Mouse (Mus musculus) limb, embryonic 10.5 days (tissue): ENCODE data around the gene Far2. TPM values are rescaled to one million over a fixed set of nuclear protein-coding genes. Genes with fewer than 3 reads are reported as not detected.

Source experiments
- DNase-seq: peaks from one replicate; pipeline ENCODE4 v3.0.0-alpha.2; 2017; ENCODE audit warnings: low spot score
- H3K27ac ChIP-seq: fragments of 300-500 bp; sonication (generic); 2 replicates; pipeline ENCODE4 v1.5.1; 2016; ENCODE audit warnings: mild to moderate bottlenecking
- H3K27me3 ChIP-seq: fragments of 300-500 bp; sonication (generic); 2 replicates; pipeline ENCODE4 v1.6.1; 2016; ENCODE audit warnings: low read depth, mild to moderate bottlenecking; ENCODE audit not compliant: poor library complexity, severe bottlenecking
- H3K36me3 ChIP-seq: fragments of 300-500 bp; sonication (generic); 2 replicates; pipeline ENCODE4 v1.6.1; 2016; ENCODE audit warnings: mild to moderate bottlenecking, moderate library complexity
- H3K4me1 ChIP-seq: fragments of 300-500 bp; sonication (generic); 2 replicates; pipeline ENCODE4 v1.6.1; 2016
- H3K4me3 ChIP-seq: fragments of 300-500 bp; sonication (generic); 2 replicates; pipeline ENCODE4 v1.5.1; 2016; ENCODE audit warnings: mild to moderate bottlenecking, moderate library complexity
- H3K9me3 ChIP-seq: fragments of 300-500 bp; sonication (generic); replicated peaks from 2 replicates; pipeline ENCODE4 v1.6.1; 2016; ENCODE audit warnings: mild to moderate bottlenecking
- WGBS: fragments of 180-500 bp; shearing (Covaris S2); methylation state at CpG from one replicate; pipeline ENCODE4 v1.1.7; 2016; 5-methylcytosine and 5-hydroxymethylcytosine counted together
- polyA plus RNA-seq: library from polyadenylated mRNA; unstranded; fragments of >200 nt; fragmentation: Nextera tagmentation; extraction: Ambion mirVana; gene quantifications from 2 replicates; pipeline ENCODE4 v1.2.1, GENCODE M21; 2016

Gene Far2
- 1.3 and 1.6 TPM in 2 replicates for polyA plus RNA-seq

DNA sequence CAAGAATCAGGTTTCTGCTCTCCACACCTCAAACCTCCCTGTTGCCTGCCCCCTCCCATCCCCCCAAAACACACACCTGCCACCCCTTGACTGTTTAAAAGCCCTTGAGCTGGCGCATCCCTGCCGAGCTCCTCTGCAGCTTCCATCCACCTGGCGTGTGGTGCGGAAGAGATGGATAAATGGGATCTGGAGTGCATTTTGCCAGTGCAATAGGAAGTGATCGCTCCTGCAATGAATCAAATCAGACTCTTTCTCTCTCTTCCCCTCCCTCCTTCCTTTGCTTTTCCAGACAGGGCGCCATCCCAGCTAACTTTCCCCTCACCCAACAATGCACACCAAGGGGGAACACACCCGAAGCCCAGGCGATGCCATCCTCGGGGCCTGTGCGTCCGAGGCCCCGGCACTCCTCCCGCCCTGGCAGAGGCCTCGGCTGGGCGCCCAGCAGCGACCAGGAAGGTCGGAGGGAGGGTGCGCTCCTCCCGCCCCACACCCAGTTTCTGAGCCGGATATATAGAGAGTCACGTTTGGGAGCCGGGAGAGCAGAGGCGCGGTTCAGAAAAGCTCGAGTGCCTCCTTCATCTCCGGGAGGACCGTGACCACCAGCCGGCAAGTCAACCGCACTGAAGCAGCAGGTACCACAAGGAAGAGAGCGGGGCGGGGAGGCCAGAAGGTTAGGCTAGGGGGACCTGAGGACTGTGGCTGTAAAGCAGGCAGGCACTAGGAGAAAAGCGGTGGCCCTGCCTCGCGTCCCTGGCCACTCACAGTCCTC is at the start of gene Far2:
Gene Far2 (plus strand): TSS at position 379 of the 769 bp plus-strand sequence.
- H3K9me3 ChIP-seq = no peaks in the 10 kb centered on the region
- peaks cover 9% of the 10 kb centered on the region for H3K4me1 ChIP-seq
- H3K4me3 ChIP-seq = peak within 1 kb of the TSS; percentile 49
- WGBS = 3% methylated on average over 34 of the region's 34 CpGs
- H3K36me3 ChIP-seq = no peaks in the 10 kb centered on the region
- H3K27me3 ChIP-seq = peaks cover 35% of the 10 kb centered on the region
- DNase-seq = peak; percentile 37
- H3K27ac ChIP-seq = no peak within 1 kb of the TSS

DNA sequence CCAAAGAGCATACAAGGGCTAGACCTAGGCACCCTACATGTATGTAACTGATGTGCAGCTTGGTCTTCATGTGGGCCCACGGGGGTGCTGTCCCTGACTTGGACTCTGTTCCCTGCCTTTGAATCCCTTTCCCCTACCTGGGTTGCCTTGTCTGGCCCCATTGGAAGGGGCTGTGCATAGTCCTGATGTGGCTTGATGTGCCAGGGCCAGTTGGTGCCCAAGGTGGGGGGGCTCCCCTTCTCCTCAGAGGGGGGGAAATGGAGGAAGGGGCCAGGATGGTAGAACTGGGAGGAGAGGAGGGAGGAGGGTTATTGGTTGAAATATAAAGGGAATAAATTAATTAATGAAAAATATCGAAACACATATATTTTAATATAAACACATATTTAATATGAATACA is 46.6 kb upstream of the Far2 start:
- WGBS = 90% methylated on average over 2 of the region's 2 CpGs
- no peak for DNase-seq
- Histone ChIP-seq H3K4me3 (no peak overlapping the region), H3K9me3 (no peaks in the 10 kb centered on the region), H3K27me3 (no peaks in the 10 kb centered on the region), H3K36me3 (no peaks in the 10 kb centered on the region), H3K27ac (no peak overlapping the region), H3K4me1 (no peaks in the 10 kb centered on the region)

DNA sequence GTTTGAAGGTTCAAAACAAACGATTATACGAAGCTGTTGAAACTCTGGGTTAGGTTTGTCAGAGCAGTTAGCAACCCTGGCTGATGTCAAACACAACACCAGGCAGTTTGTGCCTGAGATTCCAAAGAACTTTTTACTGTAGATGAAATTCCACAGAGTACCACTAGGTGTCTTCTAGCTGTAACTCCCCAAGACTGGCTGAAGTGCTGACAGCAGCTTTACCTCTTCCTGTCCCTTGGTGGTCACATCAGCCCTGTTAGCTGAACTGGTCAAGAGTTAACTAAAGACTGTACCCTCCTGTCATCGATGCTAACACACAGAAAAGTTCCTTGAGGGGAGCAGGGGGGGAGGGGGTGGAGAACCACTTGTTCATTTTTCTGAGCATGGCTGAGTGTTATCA is 46.0 kb upstream of the Far2 start:
- DNase-seq = no peak

DNA sequence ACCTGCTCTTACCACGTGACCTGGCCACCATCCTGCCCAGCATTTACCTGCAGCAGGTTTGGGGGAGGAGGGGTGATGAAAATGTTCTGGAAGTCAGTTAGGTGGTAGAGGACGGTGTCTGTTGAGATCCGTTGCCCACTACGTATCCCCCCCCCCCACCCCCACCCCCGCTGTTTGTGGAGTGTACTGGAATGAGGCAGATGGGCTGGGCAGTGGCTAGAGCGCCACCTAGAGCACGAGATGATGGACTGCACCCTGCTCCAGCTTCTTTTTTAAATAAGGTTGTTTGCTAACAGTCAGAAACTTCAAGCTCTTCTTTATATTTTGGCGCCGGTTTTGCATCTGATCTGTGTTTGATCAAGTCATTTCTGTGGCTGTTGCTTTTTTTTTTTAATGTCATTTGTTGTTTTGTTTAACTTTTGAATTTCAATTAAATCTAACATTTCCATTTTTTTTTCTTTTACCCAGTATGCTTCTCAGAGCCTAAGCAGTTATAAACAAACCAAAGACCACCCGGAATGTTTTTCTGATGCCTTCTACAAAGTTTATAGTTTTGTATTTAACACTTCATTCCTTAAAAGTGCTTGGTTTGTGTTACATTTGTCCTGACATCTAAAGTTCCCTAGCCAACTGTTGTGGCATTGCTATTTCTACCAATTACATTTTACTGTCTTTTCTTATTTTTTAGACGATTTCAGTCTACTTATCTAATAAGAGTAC is 40.8 kb upstream of the Far2 start:
- WGBS = 67% methylated on average over 11 of the region's 11 CpGs
- no peak for DNase-seq

More for the DNA sequence above, 46.0 kb upstream of the Far2 start:
- WGBS = 46% methylated on average over 3 of the region's 3 CpGs
- Histone ChIP-seq H3K27ac (no peak overlapping the region), H3K36me3 (no peaks in the 10 kb centered on the region), H3K9me3 (no peaks in the 10 kb centered on the region), H3K4me1 (no peaks in the 10 kb centered on the region), H3K27me3 (no peaks in the 10 kb centered on the region), H3K4me3 (no peak overlapping the region)

DNA sequence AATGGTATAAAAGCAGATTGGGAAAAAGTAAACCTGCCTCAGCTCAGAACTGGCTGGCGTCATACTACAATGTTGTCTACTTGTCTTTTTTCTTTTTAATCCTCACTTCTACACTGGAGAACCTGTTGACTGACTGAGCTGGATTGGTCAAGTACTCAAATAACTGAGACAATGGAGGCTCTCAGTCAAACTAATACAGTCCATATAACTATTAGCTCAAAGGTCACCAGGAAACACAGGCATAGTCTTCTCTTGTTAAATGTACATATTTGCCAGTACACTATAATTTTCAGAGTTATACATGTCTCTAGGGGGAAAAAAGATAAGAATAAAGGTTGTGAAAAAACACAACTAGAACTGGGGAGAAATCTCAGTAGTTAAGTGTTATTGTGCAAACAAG is 6.3 kb upstream of the Far2 start:
- Histone ChIP-seq H3K36me3 (no peaks in the 10 kb centered on the region), H3K4me3 (no peak overlapping the region), H3K4me1 (no peaks in the 10 kb centered on the region), H3K27ac (no peak overlapping the region), H3K27me3 (0 out of 2 replicates have a peak, but pooled peaks cover 5% of the 10 kb centered on the region), H3K9me3 (no peaks in the 10 kb centered on the region)
- DNase-seq = no peak
- WGBS = 97% methylated on average over 1 of the region's 1 CpGs

More for the DNA sequence above, 40.8 kb upstream of the Far2 start:
- Histone ChIP-seq H3K4me1 (no peaks in the 10 kb centered on the region), H3K9me3 (no peaks in the 10 kb centered on the region), H3K36me3 (no peaks in the 10 kb centered on the region), H3K27ac (no peak overlapping the region), H3K4me3 (no peak overlapping the region), H3K27me3 (no peaks in the 10 kb centered on the region)

DNA sequence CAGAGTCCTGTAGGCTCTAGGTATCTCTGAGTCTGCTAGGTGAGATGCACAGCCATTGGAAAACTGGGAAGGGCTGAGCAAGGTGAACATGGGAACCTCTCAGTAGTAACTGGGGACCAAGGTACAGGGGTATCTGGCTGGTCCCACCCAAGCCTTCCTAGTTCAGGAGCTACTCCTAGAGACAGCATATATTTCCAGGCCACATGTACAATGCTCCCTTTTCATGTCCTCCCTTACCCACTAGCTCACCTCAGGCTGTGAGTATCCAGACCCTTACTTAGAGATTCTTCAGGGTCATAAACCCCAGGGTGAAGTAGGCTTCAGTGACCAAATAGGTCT is 560 bp downstream of the Far2 start:
- Histone ChIP-seq H3K4me3 (peak overlapping the region; percentile 49), H3K36me3 (no peaks in the 10 kb centered on the region), H3K27ac (no peak overlapping the region), H3K4me1 (peaks cover 9% of the 10 kb centered on the region), H3K9me3 (no peaks in the 10 kb centered on the region), H3K27me3 (peaks cover 35% of the 10 kb centered on the region)
- no peak for DNase-seq

DNA sequence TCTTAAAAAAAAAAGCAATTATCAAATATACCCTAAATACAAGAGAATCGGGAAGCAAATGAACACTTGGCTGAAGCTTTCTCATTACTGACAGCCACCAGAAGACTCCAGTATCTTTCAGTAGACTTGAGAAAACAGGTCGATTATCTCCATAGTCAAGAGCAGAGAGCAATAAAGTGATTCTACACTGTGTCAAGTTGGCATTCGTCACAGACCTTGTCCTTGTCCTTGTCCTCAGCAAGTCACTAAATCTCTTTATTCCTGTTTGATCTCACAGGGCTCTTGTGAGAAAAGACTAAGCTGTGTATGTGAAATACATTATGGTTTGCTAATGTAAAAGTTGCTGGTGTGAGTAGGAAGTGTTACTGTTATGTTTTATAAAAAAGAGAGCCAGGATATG is 16.1 kb downstream of the Far2 start:
- Histone ChIP-seq H3K4me1 (no peaks in the 10 kb centered on the region), H3K9me3 (no peaks in the 10 kb centered on the region), H3K4me3 (no peak overlapping the region), H3K27ac (no peak overlapping the region), H3K36me3 (no peaks in the 10 kb centered on the region), H3K27me3 (no peaks in the 10 kb centered on the region)
- WGBS = 92% methylated on average over 3 of the region's 3 CpGs
- no peak for DNase-seq

DNA sequence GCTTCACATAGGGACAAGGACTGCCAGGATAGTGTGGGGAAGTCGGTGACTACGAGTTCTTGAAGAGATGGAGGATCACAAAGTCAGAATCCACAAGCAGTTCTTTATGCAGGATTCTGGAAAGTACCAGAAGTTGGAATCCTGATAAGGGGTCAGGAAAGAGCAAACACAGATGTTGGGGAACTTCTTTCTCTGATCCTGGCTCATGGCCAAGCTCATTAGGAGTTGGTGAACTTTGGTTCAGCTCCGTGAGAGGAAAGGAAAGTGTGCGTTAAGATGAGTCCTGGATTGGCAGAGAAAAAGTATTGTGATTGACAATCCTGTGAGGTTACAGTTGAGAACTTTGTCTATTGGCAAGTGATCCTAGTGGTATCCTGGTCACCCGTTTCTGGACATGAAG is 19.2 kb downstream of the Far2 start:
- no peak for DNase-seq
- H3K27me3 ChIP-seq = no peaks in the 10 kb centered on the region
- H3K4me1 ChIP-seq = no peaks in the 10 kb centered on the region
- 92% methylated on average over 5 of the region's 5 CpGs for WGBS
- no peak overlapping the region for H3K27ac ChIP-seq
- H3K4me3 ChIP-seq = no peak overlapping the region
- no peaks in the 10 kb centered on the region for H3K36me3 ChIP-seq
- no peaks in the 10 kb centered on the region for H3K9me3 ChIP-seq

DNA sequence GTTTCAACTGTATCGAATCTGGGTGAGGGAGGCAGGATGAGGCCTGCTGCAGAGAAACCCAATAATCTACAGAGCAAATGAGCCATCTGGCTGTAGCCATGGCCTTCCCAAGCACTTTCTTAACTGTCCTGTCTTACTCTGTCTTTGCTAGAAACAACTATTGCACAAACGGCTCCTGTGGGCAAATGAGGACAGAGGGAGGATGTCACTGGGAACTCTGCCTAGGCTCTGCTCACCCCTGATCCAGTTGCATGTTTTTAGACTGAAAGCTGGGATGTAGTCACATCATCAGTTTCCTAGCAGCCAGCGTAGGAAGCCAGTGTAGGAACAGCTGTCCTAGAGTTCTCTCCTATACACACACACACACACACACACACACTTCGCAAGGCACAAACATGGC is 21.7 kb downstream of the Far2 start:
- Histone ChIP-seq H3K4me1 (no peaks in the 10 kb centered on the region), H3K27ac (no peak overlapping the region), H3K36me3 (no peaks in the 10 kb centered on the region), H3K4me3 (no peak overlapping the region), H3K27me3 (no peaks in the 10 kb centered on the region), H3K9me3 (no peaks in the 10 kb centered on the region)
- no peak for DNase-seq
- WGBS = 92% methylated on average over 4 of the region's 4 CpGs

DNA sequence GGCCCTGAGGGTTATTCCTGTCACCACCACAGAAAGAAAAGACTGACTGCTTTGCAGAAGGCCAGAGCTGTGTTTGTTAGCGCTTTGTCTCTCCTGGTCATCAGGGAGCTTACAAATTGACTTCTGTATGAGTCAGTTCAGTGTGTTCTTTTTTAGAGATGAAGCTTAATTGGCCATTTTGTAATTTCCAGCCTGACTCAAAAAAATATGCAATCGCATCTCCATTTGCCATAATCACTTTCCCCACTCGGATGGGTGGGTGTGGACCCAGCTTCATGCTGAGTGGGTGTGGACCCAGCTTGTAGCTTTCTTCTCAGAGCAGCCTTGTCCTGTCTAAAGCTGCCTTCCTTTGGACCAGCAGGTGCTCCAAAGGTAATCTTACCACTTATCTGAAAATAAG is 26.5 kb downstream of the Far2 start:
- Histone ChIP-seq H3K4me1 (no peaks in the 10 kb centered on the region), H3K9me3 (no peaks in the 10 kb centered on the region), H3K36me3 (no peaks in the 10 kb centered on the region), H3K27ac (no peak overlapping the region), H3K27me3 (no peaks in the 10 kb centered on the region), H3K4me3 (no peak overlapping the region)
- DNase-seq = no peak
- 85% methylated on average over 3 of the region's 3 CpGs for WGBS

DNA sequence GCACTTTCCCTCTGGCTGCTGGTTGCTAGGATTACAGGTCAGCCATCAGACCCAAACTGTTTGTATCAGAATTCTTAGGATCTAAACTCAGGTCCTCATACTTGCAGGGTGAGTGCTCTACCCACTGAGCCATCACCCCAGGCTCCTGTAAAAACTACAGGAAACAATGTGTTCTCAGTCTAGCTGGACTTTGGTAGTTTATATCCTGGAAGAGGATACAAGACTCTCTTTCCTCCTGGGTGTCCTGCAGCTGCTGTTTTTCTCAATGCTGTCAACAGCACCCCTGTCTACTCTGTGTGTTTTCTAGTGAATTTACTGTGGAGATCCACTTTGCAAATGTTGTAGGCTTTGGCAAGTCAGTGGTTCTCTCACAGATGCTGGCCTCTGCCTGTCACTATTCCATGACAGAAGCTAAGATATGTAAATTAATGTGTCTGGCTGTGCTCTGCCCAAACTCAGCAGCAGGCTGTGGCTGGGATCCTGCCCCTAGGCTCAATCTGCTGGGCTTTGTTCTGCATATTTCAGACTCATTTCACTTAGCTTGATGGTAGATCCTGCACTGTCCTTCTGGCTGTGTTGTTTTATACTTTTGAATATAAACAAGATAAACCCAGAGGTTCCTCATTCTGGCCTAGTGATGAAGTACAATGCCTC is 27.3 kb downstream of the Far2 start:
- Histone ChIP-seq H3K9me3 (no peaks in the 10 kb centered on the region), H3K27ac (no peak overlapping the region), H3K36me3 (no peaks in the 10 kb centered on the region), H3K4me3 (no peak overlapping the region), H3K27me3 (no peaks in the 10 kb centered on the region), H3K4me1 (no peaks in the 10 kb centered on the region)
- DNase-seq = no peak

DNA sequence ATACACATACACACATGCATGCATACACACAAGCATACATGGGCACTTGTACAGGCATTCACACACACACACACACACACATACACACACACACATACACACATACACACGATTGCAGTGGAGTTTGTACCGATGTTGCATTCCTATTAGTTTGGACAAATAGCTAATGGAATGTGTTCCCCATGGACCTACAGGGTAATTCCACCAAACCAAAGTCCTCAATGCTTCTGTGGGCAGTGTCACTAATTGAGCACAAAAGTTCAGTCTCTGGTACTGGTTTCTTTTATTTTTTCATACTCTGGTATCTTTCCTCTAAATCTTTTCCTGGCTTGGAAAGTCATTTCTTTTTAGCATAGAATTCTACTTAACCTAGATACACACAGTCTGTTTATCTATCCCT is 36.8 kb downstream of the Far2 start:
- H3K4me1 ChIP-seq = no peaks in the 10 kb centered on the region
- no peaks in the 10 kb centered on the region for H3K36me3 ChIP-seq
- no peaks in the 10 kb centered on the region for H3K9me3 ChIP-seq
- no peak overlapping the region for H3K27ac ChIP-seq
- H3K4me3 ChIP-seq = no peak overlapping the region
- H3K27me3 ChIP-seq = no peaks in the 10 kb centered on the region
- 98% methylated on average over 2 of the region's 2 CpGs for WGBS
- DNase-seq = no peak

DNA sequence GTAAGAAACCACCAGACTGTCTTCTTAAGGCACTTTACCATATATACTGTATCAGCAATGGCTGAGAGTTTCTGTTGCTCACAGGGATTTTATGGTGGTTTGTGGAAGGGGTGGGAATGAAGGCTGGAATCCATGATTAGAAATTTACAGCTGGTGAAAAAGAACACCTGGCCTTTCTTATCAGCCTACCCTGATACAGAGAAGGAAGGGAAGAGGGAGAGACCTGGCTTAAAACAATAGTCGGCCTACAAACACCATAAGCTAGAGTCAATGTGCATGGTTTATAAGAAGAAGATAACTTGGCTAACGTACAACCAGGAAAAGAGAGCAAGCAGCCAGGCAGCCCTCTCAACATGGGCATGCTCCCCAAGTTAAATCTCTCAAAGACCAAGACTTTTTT is 37.3 kb downstream of the Far2 start:
- Histone ChIP-seq H3K9me3 (no peaks in the 10 kb centered on the region), H3K27me3 (no peaks in the 10 kb centered on the region), H3K4me3 (no peak overlapping the region), H3K4me1 (no peaks in the 10 kb centered on the region), H3K27ac (no peak overlapping the region), H3K36me3 (no peaks in the 10 kb centered on the region)
- DNase-seq = no peak
- 90% methylated on average over 2 of the region's 2 CpGs for WGBS
